Mouse (Mus musculus) forebrain, embryonic 12.5 days (tissue): ENCODE measurements around the gene Zbtb38. TPM values are rescaled to one million over a fixed set of nuclear protein-coding genes. Genes with fewer than 3 reads are reported as not detected.

Source experiments
- ATAC-seq: fragments of 200-750 bp; cut with Nextera tagmentation; 2 replicates; pipeline ENCODE4 v1.8.0; 2017; ENCODE audit warnings: moderate TSS enrichment; ENCODE audit not compliant: low FRiP score
- H3K27ac ChIP-seq: fragments of 300-500 bp; sonication (generic); 2 replicates; pipeline ENCODE4 v1.5.1; 2016; ENCODE audit warnings: mild to moderate bottlenecking
- H3K27me3 ChIP-seq: fragments of 300-500 bp; sonication (generic); 2 replicates; pipeline ENCODE4 v1.6.1; 2016; ENCODE audit warnings: mild to moderate bottlenecking
- H3K36me3 ChIP-seq: fragments of 300-500 bp; sonication (generic); replicated peaks from 2 replicates; pipeline ENCODE4 v1.6.1; 2016; ENCODE audit warnings: mild to moderate bottlenecking
- H3K4me1 ChIP-seq: fragments of 300-500 bp; sonication (generic); 2 replicates; pipeline ENCODE4 v1.6.1; 2016
- H3K4me2 ChIP-seq: fragments of 300-500 bp; sonication (generic); 2 replicates; pipeline ENCODE4 v1.6.1; 2016; ENCODE audit warnings: mild to moderate bottlenecking, moderate library complexity
- H3K4me3 ChIP-seq: fragments of 300-500 bp; sonication (generic); replicated peaks from 2 replicates; pipeline ENCODE4 v1.5.1; 2016; ENCODE audit warnings: mild to moderate bottlenecking
- H3K9ac ChIP-seq: fragments of 300-500 bp; sonication (generic); 2 replicates; pipeline ENCODE4 v1.6.1; 2016; ENCODE audit warnings: mild to moderate bottlenecking
- H3K9me3 ChIP-seq: fragments of 300-500 bp; sonication (generic); 2 replicates; pipeline ENCODE4 v1.6.1; 2016
- WGBS: fragments of 180-500 bp; shearing (Covaris S2); methylation state at CpG from one replicate; pipeline ENCODE4 v1.1.7; 2016; 5-methylcytosine and 5-hydroxymethylcytosine counted together
- polyA plus RNA-seq: library from polyadenylated mRNA; unstranded; fragments of >200 nt; fragmentation: Nextera tagmentation; extraction: Ambion mirVana; gene quantifications from 2 replicates; pipeline ENCODE4 v1.2.1, GENCODE M21; 2016

Zbtb38 gene
- polyA plus RNA-seq, 1 experiment from 2014 or later: 15.7 TPM

DNA sequence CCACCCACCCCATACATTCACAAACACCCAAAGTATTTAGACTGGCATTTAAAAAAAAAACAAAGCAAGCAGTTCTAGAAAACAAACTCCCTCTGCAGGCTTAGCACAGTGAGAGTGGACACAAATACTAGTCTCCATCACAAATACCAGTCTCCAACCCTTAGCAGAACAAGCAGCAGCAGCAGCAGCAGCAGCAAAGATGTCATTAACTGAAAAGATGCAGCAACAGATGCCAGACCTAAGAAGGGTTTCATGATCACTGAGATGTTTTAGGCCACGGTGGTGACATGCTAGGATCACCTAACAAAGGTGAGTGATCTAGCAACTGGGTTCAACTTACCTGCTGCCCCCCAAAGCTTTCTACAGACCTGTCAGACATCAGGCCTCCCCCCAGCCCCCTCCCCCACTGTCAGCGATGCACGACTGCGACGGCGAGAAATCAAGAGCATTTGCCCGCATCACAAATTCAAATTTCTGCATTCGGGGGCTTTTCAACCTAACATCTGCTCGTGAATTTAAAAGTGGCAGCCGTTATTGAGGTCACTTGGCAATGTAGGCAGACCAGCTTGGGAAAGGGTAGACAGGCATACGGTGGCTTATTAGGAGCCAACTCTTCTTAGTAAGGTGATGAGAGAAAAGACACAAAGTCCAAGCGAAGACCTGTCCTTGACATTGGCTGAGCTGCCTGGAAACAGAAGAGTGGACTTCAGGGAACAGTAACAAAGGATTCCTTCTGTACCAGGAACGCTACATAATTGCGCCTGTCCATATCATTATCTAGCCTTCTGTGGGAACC, 26.1 kb downstream of the Zbtb38 start:
- Histone ChIP-seq H3K36me3 (no peaks in the 10 kb centered on the region), H3K4me3 (no peak overlapping the region), H3K27ac (peak overlapping the region; percentile 89), H3K4me1 (peaks cover 46% of the 10 kb centered on the region), H3K9ac (no peak overlapping the region), H3K27me3 (no peaks in the 10 kb centered on the region; the same call in 1 of the 2 replicates), H3K4me2 (peak overlapping the region; percentile 32), H3K9me3 (no peaks in the 10 kb centered on the region)
- ATAC-seq: peak; percentile 33; the same call in 1 of the 2 replicates
- WGBS: 25% methylated on average over 14 of the region's 14 CpGs

DNA sequence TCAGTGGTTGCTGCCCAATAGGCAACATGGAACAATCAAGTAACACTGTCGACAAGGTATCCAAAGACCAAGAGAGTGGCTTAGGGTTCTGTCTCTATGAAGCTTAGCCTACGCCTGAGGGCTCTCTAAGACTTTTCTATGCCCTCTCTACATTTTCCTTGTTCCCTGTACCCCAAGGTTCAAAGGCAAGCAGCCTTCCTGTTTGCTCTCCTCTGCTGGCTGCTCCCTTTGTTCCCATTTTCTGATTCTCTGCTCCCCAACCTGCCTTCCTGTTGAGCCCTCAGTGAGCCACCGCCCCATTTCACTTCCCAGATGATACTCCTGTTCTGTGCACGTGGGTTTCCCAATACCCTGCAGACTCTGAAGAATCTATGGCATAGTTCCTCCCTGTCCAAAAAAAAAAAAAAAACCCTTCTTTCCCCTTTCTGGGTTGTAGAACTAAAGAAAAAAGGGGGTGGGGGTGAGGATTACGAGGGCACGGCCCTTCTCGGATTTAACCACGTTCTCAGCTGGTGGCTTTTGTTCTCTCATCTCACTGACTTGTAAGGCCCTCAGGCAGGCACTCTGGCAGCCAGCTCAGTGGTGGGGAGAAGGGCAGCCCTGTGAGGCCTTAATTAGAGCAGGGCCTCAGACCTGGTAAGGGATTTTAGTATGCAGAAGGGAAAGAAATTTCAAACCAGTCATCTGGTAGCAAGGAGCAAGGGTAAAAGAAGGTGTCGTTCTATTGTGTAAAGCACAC, 26.9 kb downstream of the Zbtb38 start:
- H3K27me3 ChIP-seq: no peaks in the 10 kb centered on the region; the same call in 1 of the 2 replicates
- no peaks in the 10 kb centered on the region for H3K36me3 ChIP-seq
- H3K4me2 ChIP-seq: peak overlapping the region; percentile 26; the same call in 1 of the 2 replicates
- no peak overlapping the region for H3K4me3 ChIP-seq
- WGBS: 6% methylated on average over 9 of the region's 9 CpGs
- peak overlapping the region; percentile 89 for H3K27ac ChIP-seq
- no peaks in the 10 kb centered on the region for H3K9me3 ChIP-seq
- peaks cover 45% of the 10 kb centered on the region for H3K4me1 ChIP-seq
- peak; percentile 88 for ATAC-seq
- 0 out of 2 replicates have a peak overlapping the region, but pooled peaks have one; percentile 12 for H3K9ac ChIP-seq

DNA sequence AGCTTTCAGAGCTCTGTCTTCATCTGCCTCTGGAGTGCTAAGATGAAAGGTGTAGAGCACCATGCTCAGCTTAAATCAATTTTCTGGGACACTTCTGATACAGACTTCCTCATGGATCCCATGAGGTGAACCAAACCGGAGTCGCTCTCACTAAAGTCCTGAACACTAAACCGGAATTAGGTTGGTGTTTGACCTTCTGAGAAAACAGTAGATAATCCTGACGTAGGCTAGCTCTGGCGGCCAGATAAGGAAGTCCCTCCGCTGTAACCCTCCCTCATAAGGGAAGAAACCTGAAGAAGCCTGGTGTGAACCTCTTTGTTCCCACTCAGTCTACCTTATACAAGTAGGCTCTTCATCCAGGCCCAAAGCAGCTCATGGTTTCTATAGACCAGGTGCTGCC, 29.0 kb downstream of the Zbtb38 start:
- no peaks in the 10 kb centered on the region for H3K36me3 ChIP-seq
- no peak overlapping the region for H3K9ac ChIP-seq
- H3K4me1 ChIP-seq: peaks cover 53% of the 10 kb centered on the region
- H3K9me3 ChIP-seq: no peaks in the 10 kb centered on the region
- H3K4me3 ChIP-seq: no peak overlapping the region
- no peak overlapping the region for H3K4me2 ChIP-seq
- 88% methylated on average over 6 of the region's 6 CpGs for WGBS
- no peak overlapping the region for H3K27ac ChIP-seq
- no peak for ATAC-seq
- H3K27me3 ChIP-seq: no peaks in the 10 kb centered on the region; the same call in 1 of the 2 replicates

DNA sequence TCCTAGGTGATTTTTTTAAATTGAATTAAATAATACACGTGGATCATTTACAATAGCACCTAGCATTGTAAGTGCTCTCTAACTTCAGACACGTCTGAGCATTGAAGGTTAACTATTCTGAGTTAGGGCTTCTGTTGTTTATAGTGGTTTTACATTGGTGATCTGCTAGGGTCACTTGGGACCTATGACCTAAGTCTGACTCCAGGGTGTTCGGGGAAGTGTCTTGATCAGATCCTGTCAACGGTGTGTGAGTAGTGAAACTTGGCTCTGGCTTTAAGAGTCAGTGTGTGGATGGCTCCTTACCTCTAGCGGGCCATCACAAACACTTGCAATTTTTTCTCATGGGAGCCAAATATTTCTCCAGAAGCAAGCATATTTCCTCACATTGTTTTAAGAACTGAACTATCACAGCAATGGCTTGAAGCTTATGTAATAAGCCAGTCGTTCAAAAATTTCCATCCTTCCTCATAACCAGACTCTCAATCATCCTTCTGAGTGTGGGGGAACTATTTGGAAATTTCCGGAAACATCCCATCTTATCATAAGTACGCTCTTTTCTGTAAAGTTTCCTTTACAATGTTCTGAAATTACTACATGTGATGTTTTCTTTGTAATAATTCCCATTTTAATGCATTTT, 31.4 kb downstream of the Zbtb38 start:
- Histone ChIP-seq H3K9me3 (no peaks in the 10 kb centered on the region), H3K27ac (no peak overlapping the region), H3K4me2 (no peak overlapping the region), H3K36me3 (no peaks in the 10 kb centered on the region), H3K27me3 (no peaks in the 10 kb centered on the region), H3K9ac (no peak overlapping the region), H3K4me3 (no peak overlapping the region), H3K4me1 (peaks cover 36% of the 10 kb centered on the region)
- 90% methylated on average over 8 of the region's 8 CpGs for WGBS
- ATAC-seq: no peak

DNA sequence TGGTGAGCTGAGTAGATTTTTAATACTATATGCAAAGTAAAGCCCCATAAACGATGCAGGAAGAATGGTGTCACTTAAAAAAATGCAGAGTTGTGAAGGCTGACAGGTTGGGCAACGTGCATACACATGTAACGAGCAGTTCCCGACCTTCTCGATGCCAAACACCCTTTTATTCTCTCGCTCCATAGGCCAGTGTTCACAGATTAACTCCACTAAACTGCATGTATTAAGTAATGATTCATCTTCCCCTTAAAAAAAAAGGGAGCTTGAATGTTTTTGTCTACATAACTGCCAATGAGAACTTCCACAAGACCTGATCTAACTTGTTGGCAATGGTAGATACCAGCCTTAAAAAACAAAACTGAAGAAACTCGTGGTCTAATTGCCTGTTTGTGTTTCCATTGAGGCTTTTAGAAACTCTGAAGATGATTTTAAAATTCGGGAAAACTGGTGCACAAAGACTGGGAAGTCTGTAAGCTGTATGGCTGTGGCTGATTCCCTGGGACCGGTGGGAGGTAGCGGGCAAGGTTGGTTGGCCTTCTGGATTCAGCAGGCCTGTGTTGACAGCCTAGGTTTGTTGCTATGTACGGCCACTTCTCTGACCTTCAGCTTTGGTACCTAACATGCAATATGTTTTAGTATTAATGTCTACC, 32.0 kb downstream of the Zbtb38 start:
- WGBS: 47% methylated on average over 11 of the region's 11 CpGs
- no peak overlapping the region; the same call in 1 of the 2 replicates for H3K4me3 ChIP-seq

DNA sequence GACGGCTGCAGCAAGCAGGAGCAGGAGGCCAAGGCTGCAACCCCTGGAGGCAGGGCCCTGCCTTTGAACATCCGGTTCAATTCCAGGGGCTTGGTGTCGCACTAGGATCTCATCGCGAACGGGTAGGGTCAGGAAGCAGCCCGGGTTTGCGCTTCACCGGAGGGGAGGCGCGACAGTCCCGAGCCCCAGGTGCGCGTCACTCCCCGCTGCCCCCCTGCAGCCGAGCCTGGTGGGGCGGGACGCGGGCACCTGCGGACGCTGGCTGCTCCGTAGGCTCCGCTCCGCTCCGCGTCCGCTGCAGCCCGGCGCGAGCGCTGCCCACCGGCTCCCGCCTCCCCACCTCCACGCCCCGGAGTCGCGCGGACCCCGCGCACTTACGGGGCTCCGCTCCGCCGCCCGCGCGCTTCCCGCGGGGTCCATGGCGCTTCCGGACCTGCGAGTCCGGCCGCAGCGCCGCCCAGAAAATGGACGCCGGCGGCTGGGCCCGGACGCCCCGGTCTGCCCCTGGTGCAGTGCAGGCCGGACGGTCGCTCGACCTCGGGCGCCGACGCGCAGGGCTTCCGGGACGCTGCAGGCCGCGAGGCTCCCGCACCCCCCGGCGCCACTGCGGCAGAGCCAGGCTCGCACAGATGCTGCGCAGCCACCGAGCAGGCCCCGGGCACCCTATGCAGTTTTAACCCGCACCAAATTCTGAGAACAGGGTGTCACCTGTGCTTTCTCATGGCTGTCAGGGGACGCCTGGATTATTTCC, 33.0 kb downstream of the Zbtb38 start:
- Histone ChIP-seq H3K36me3 (no peaks in the 10 kb centered on the region), H3K4me3 (peak overlapping the region; percentile 80), H3K9ac (peak overlapping the region; percentile 93), H3K4me2 (peak overlapping the region; percentile 69), H3K27me3 (no peaks in the 10 kb centered on the region), H3K4me1 (peaks cover 24% of the 10 kb centered on the region), H3K27ac (peak overlapping the region; percentile 93), H3K9me3 (no peaks in the 10 kb centered on the region)
- ATAC-seq: peak; percentile 87
- under 1% methylated on average over 75 of the region's 85 CpGs for WGBS

More for the DNA sequence above, 32.0 kb downstream of the Zbtb38 start:
- Histone ChIP-seq H3K36me3 (no peaks in the 10 kb centered on the region), H3K9ac (peak overlapping the region; percentile 93; the same call in 1 of the 2 replicates), H3K4me1 (peaks cover 30% of the 10 kb centered on the region), H3K27me3 (no peaks in the 10 kb centered on the region), H3K9me3 (no peaks in the 10 kb centered on the region), H3K27ac (no peak overlapping the region), H3K4me2 (no peak overlapping the region)
- ATAC-seq: no peak

DNA sequence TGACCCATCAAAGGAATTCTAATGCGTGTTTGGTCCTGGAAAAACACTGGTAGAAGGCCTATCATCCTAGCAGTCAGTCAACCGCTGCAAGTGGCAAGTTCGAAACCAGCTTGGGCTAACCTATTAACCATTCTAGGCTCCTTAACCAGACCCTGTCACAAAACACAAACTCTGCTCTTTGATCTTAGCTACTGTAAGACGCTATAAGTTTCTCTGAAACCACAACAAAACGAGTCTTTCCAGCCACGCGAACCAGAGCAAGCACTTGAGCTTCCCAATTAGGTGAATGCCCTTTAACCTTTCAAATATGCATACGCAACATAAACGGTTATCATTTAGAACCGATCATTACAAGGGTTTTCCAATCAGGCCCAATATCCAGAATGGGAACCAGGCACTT, 33.7 kb downstream of the Zbtb38 start:
- H3K9ac ChIP-seq: peak overlapping the region; percentile 93; the same call in 1 of the 2 replicates
- peak overlapping the region; percentile 69 for H3K4me2 ChIP-seq
- H3K36me3 ChIP-seq: no peaks in the 10 kb centered on the region
- peak overlapping the region; percentile 93 for H3K27ac ChIP-seq
- no peak; the same call in 1 of the 2 replicates for ATAC-seq
- WGBS: 64% methylated on average over 10 of the region's 10 CpGs
- H3K4me1 ChIP-seq: peaks cover 27% of the 10 kb centered on the region
- peak overlapping the region; percentile 80 for H3K4me3 ChIP-seq
- H3K9me3 ChIP-seq: no peaks in the 10 kb centered on the region
- no peaks in the 10 kb centered on the region for H3K27me3 ChIP-seq

DNA sequence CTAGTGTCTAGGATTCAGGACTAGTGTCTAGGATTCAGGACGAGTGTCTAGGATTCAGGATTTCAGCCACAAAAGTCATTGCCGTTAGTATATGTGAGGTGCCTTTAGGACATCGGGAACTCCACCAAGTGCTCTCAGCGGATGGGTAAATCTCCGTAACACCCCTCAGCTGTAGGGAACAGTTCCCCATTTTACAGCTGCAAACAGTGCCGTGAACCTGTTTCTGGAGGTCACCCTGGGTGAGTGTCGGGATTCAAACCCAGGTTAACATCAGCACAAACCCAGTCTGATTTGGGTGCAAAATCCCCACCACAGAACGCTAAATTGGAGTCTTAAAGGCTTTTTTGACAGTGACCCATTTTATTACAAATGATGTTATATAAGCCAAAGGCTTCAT, 34.2 kb downstream of the Zbtb38 start:
- Histone ChIP-seq H3K4me2 (0 out of 2 replicates have a peak overlapping the region, but pooled peaks have one; percentile 69), H3K36me3 (no peaks in the 10 kb centered on the region), H3K27ac (no peak overlapping the region), H3K4me3 (no peak overlapping the region), H3K9ac (no peak overlapping the region), H3K4me1 (peaks cover 28% of the 10 kb centered on the region), H3K9me3 (no peaks in the 10 kb centered on the region), H3K27me3 (no peaks in the 10 kb centered on the region)
- 96% methylated on average over 8 of the region's 8 CpGs for WGBS
- ATAC-seq: no peak

DNA sequence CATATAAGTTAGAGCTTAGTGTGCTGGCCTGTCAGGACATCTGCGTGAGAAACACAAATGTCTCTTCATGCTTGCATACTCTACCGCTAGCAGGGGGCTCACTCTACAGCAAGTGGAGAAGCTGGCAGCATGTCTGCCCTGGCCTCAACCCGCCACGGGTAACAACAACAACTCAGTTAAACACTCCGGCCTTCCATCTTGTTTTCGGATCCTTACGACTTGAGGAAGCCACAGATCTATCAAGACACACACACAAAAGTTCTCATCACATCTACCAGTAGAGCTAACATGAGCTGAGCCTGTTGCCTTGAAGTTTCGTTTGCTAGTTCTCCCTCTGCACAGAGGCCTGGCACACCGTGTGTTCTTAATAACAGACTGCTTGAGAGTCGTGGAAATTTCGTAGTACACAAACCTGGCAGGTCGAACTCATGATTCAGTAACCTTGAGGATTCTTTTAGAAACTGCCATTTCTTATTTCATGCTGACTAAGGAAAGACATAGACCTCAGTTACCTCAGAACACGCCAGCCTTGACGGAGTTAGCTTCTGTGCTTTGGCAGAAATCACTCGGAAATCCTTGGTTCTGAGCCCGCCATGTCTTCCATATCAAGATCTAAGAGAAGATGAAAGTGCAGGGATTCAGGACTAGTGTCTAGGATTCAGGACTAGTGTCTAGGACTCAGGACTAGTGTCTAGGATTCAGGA, 34.8 kb downstream of the Zbtb38 start:
- Histone ChIP-seq H3K9me3 (no peaks in the 10 kb centered on the region), H3K4me2 (no peak overlapping the region), H3K36me3 (no peaks in the 10 kb centered on the region), H3K4me3 (no peak overlapping the region), H3K9ac (no peak overlapping the region), H3K27me3 (no peaks in the 10 kb centered on the region), H3K27ac (no peak overlapping the region), H3K4me1 (peaks cover 30% of the 10 kb centered on the region)
- 93% methylated on average over 16 of the region's 16 CpGs for WGBS
- ATAC-seq: no peak

DNA sequence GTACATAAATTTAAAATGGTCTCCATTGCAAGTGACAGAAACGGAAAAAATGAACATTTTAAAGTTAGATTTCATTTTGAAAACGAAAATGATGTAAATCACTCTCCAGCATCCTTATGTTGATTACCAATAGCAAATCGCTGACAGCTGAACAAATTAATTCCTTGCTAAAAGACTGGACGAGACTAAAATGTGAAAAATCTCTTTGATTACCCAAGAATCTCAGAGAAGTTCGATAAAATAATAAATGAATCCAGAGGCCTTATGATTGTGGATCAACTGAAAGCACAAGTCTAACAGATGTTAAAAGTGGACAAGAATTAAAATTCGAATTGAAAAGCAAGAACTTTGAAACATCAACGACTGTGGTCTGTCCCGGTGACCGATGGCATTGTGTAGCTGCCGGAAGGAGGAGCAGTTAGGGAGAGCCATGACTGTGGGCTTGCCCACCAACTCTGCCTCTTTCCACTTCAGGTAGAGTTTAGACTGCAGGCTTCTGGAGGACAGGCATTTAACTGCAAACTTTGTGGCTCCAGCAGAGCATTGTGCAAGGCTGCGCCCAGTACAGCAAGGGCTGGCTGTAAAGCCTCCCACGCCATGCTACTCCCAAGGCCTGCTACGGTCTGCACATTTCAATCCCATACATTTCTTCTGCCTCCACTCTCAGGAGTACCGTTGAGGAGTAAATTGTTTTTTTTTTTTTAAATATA, 35.7 kb downstream of the Zbtb38 start:
- H3K4me1 ChIP-seq: peaks cover 30% of the 10 kb centered on the region
- H3K9me3 ChIP-seq: no peaks in the 10 kb centered on the region
- 92% methylated on average over 14 of the region's 14 CpGs for WGBS
- H3K4me2 ChIP-seq: no peak overlapping the region
- no peaks in the 10 kb centered on the region for H3K27me3 ChIP-seq
- H3K27ac ChIP-seq: no peak overlapping the region
- H3K9ac ChIP-seq: no peak overlapping the region
- H3K4me3 ChIP-seq: no peak overlapping the region
- H3K36me3 ChIP-seq: no peaks in the 10 kb centered on the region
- ATAC-seq: no peak
